Mouse (Mus musculus): ENCODE results near the gene Dync1i1. TPM values are rescaled to one million over a fixed set of nuclear protein-coding genes. Genes with fewer than 3 reads are reported as not detected.

Dync1i1 gene
- total and polyA plus RNA-seq, 3 experiments, result not detected

GRCm38 (mm10) chr6:5866091-5866490, 140.7 kb downstream of the Dync1i1 start:
- no peaks in the 10 kb centered on the region for H3K79me2 ChIP-seq (ENCODE audit: control insufficient read depth, insufficient read depth, low read length, poor library complexity)
- DNase-seq (ENCODE audit: low read depth, low spot score), result no peak
- H3K9ac ChIP-seq (ENCODE audit: control insufficient read depth, low read depth, low read length, poor library complexity, severe bottlenecking), result no peak overlapping the region
- no peaks in the 10 kb centered on the region for H3K9me3 ChIP-seq (replicated peaks; ENCODE audit: insufficient read depth, low read length)
- H3K4me3 ChIP-seq (ENCODE audit: control insufficient read depth in 1 of 2, insufficient read depth in 1 of 2, low read depth in 2 of 2, low read length in 2 of 2), result no peak overlapping the region
- H3K4me1 ChIP-seq (ENCODE audit: control insufficient read depth in 1 of 2, insufficient read depth in 2 of 2, low read length in 2 of 2), result no peaks in the 10 kb centered on the region
- 0 out of 4 replicates have a peak, but pooled peaks cover 0 to 3% of the 10 kb centered on the region in 2 experiments for H3K27me3 ChIP-seq (ENCODE audit: control insufficient read depth in 1 of 2, insufficient read depth in 2 of 2, low read length in 2 of 2)
- no peaks in the 10 kb centered on the region for H3K36me3 ChIP-seq (ENCODE audit: control insufficient read depth in 1 of 2, insufficient read depth in 2 of 2, low read length in 2 of 2)
- H3K27ac ChIP-seq (ENCODE audit: control insufficient read depth, low read depth, low read length), result no peak overlapping the region
- TF ChIP-seq SMC3 (IDR thresholded peaks at IDR 0.05; ENCODE audit: low read depth, low read length), result no peak
- TF ChIP-seq CHD1 (IDR thresholded peaks at IDR 0.05; ENCODE audit: low read depth, low read length), result no peak
- no peak for TF ChIP-seq GATA1 (IDR thresholded peaks at IDR 0.05; ENCODE audit: low read depth, low read length)
- TF ChIP-seq SIN3A (IDR thresholded peaks at IDR 0.05; ENCODE audit: low read length), result no peak
- no peak for TF ChIP-seq USF1 (IDR thresholded peaks at IDR 0.05; ENCODE audit: low read depth, low read length)
- TF ChIP-seq BHLHE40 (IDR thresholded peaks at IDR 0.05; ENCODE audit: borderline replicate concordance, low read depth, low read length), result no peak
- no peak for TF ChIP-seq TBP (IDR thresholded peaks at IDR 0.05; ENCODE audit: low read depth, low read length)
- TF ChIP-seq ZC3H11A (IDR thresholded peaks at IDR 0.05; ENCODE audit: low read depth, low read length), result no peak
- no peak for TF ChIP-seq GABPA (IDR thresholded peaks at IDR 0.05; ENCODE audit: low read depth, low read length)

- TF ChIP-seq GATA1 (IDR thresholded peaks at IDR 0.05; ENCODE audit: low read depth, low read length) (no peak), MAZ (IDR thresholded peaks at IDR 0.05; ENCODE audit: low read depth, low read length) (no peak), NRF1 (IDR thresholded peaks at IDR 0.05; ENCODE audit: insufficient read depth, low read depth, low read length, poor library complexity, severe bottlenecking) (no peak), MYC (IDR thresholded peaks at IDR 0.05; ENCODE audit: low read depth, low read length) (no peak), ZMIZ1 (IDR thresholded peaks at IDR 0.05; ENCODE audit: low read depth, low read length) (no peak), UBTF (IDR thresholded peaks at IDR 0.05; ENCODE audit: borderline replicate concordance, insufficient read depth, low read depth, low read length) (no peak), MXI1 (IDR thresholded peaks at IDR 0.05; ENCODE audit: low read depth, low read length) (no peak), JUND (IDR thresholded peaks at IDR 0.05; ENCODE audit: low read depth, low read length) (no peak), NELFE (IDR thresholded peaks at IDR 0.05; ENCODE audit: low read depth, low read length) (no peak), RCOR1 (IDR thresholded peaks at IDR 0.05; ENCODE audit: low read depth, low read length) (no peak), SMC3 (IDR thresholded peaks at IDR 0.05; ENCODE audit: low read depth, low read length) (no peak), SIN3A (IDR thresholded peaks at IDR 0.05; ENCODE audit: low read length) (no peak), MAFK (IDR thresholded peaks at IDR 0.05; ENCODE audit: borderline replicate concordance, low read depth, low read length) (no peak)
- no peaks in the 10 kb centered on the region for H3K36me3 ChIP-seq (ENCODE audit: control insufficient read depth in 1 of 2, insufficient read depth in 2 of 2, low read length in 2 of 2)
Observed at GRCm38 (mm10) chr6:5867221-5867620, 141.8 kb downstream of the Dync1i1 start.

More at GRCm38 (mm10) chr6:5867221-5867620, 141.8 kb downstream of the Dync1i1 start:
- DNase-seq (ENCODE audit: low read depth, low spot score), result no peak
- Histone ChIP-seq H3K9me3 (replicated peaks; ENCODE audit: insufficient read depth, low read length) (no peaks in the 10 kb centered on the region), H3K79me2 (ENCODE audit: control insufficient read depth, insufficient read depth, low read length, poor library complexity) (no peaks in the 10 kb centered on the region), H3K4me1 (ENCODE audit: control insufficient read depth in 1 of 2, insufficient read depth in 2 of 2, low read length in 2 of 2) (no peaks in the 10 kb centered on the region), H3K27me3 (ENCODE audit: control insufficient read depth in 1 of 2, insufficient read depth in 2 of 2, low read length in 2 of 2) (0 out of 4 replicates have a peak, but pooled peaks cover 0 to 3% of the 10 kb centered on the region in 2 experiments), H3K27ac (ENCODE audit: control insufficient read depth, low read depth, low read length) (no peak overlapping the region), H3K4me3 (ENCODE audit: control insufficient read depth in 1 of 2, insufficient read depth in 1 of 2, low read depth in 2 of 2, low read length in 2 of 2) (no peak overlapping the region), H3K9ac (ENCODE audit: control insufficient read depth, low read depth, low read length, poor library complexity, severe bottlenecking) (no peak overlapping the region)
